9 mouse cellular contexts compared by ENCODE assay signal in the genomic region with DNA sequence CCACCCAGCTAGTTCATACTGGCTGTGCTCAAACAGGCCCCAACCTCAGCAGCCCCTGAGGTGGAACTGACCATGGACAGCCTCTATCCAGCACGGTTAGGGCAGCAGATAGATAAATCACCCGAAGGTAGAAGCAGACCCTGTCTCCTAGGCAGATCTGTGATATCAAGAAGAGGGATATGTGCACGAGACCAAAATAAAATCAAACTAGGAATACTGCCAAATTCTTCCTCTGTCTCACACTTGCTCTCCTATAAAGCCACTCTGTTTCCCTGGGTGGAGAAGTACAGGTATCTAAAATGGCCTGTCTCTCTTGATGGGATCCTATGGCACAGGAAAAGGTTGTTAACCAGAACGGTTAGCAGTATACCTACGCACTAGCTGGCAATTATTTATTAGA. TPM values are rescaled to one million over a fixed set of nuclear protein-coding genes. Genes with fewer than 3 reads are reported as not detected.
DNase-seq lines count a peak whose midpoint lies in the region; ATAC-seq lines count a peak whose summit lies in the region.
"Had no signal": no experiment of that assay in that cellular context is flagged by ENCODE, and none has a peak within 500 bp of the region (broad histone marks: within the 10 kb centered on the region; RNA-seq: fewer than 3 reads in every experiment).

No protein-coding gene starts in this region.

- H3K27me3 ChIP-seq in hindbrain, embryonic 13.5 days, result 0 out of 2 replicates have a peak, but pooled peaks cover 4% of the 10 kb centered on the region
- no peaks in the 10 kb centered on the region for H3K27me3 ChIP-seq in hindbrain, embryonic 11.5 days (ENCODE audit: control insufficient read depth, insufficient read depth, low read length)
- no peaks in the 10 kb centered on the region for H3K27me3 ChIP-seq in neural tube, embryonic 13.5 days
- H3K27me3 ChIP-seq in limb, embryonic 15.5 days, result peaks cover under 1% of the 10 kb centered on the region; the same call in 1 of the 2 replicates

- H3K9ac ChIP-seq in hindbrain, embryonic 13.5 days, result no peak overlapping the region
- H3K9ac ChIP-seq in hindbrain, embryonic 11.5 days (ENCODE audit: low read depth, low read length), result no peak overlapping the region
- H3K9ac ChIP-seq in neural tube, embryonic 13.5 days, result no peak overlapping the region; the same call in 1 of the 2 replicates
- no peak overlapping the region for H3K9ac ChIP-seq in limb, embryonic 15.5 days

- H3K36me3 ChIP-seq in hindbrain, embryonic 13.5 days, result no peaks in the 10 kb centered on the region
- no peaks in the 10 kb centered on the region for H3K36me3 ChIP-seq in hindbrain, embryonic 11.5 days (ENCODE audit: control insufficient read depth, insufficient read depth, low read length)
- no peaks in the 10 kb centered on the region for H3K36me3 ChIP-seq in neural tube, embryonic 13.5 days
- H3K36me3 ChIP-seq in limb, embryonic 15.5 days, result no peaks in the 10 kb centered on the region

- H3K9me3 ChIP-seq in hindbrain, embryonic 13.5 days, result no peaks in the 10 kb centered on the region
- no peaks in the 10 kb centered on the region for H3K9me3 ChIP-seq in hindbrain, embryonic 11.5 days (ENCODE audit: control insufficient read depth, low read length)
- H3K9me3 ChIP-seq in neural tube, embryonic 13.5 days, result no peaks in the 10 kb centered on the region
- H3K9me3 ChIP-seq in limb, embryonic 15.5 days, result no peaks in the 10 kb centered on the region

- no peak overlapping the region for H3K4me3 ChIP-seq in hindbrain, embryonic 13.5 days
- H3K4me3 ChIP-seq in hindbrain, embryonic 11.5 days (ENCODE audit: low read depth, low read length), result no peak overlapping the region
- no peak overlapping the region for H3K4me3 ChIP-seq in neural tube, embryonic 13.5 days
- H3K4me3 ChIP-seq in limb, embryonic 15.5 days, result no peak overlapping the region

- DNase-seq in hindbrain, embryonic 11.5 days (ENCODE audit: low spot score), result no peak
- DNase-seq in neural tube, embryonic 10.5 days (ENCODE audit: extremely low spot score, low spot score), result no peak
- no peak for DNase-seq in yolk sac, embryonic 10.5 days (ENCODE audit: low spot score)
- no peak for DNase-seq in layer of hippocampus, postnatal 36 days
- DNase-seq: right cerebral cortex, postnatal 4 days; thymus, postnatal 25 days had no signal

- peak overlapping the region; percentile 98 for H3K4me2 ChIP-seq in hindbrain, embryonic 13.5 days
- H3K4me2 ChIP-seq in hindbrain, embryonic 11.5 days (replicated peaks; ENCODE audit: low read depth, low read length), result no peak overlapping the region
- H3K4me2 ChIP-seq in neural tube, embryonic 13.5 days, result peak overlapping the region; percentile 99
- peak overlapping the region; percentile 88; the same call in 1 of the 2 replicates for H3K4me2 ChIP-seq in limb, embryonic 15.5 days

- no peak overlapping the region for H3K27ac ChIP-seq in hindbrain, embryonic 13.5 days
- no peak overlapping the region for H3K27ac ChIP-seq in hindbrain, embryonic 11.5 days (ENCODE audit: low read depth, low read length)
- no peak overlapping the region; the same call in 1 of the 2 replicates for H3K27ac ChIP-seq in neural tube, embryonic 13.5 days (replicated peaks)
- H3K27ac ChIP-seq in limb, embryonic 15.5 days, result no peak overlapping the region; the same call in 1 of the 2 replicates

- 81% methylated on average over 5 of the region's 5 CpGs for WGBS in hindbrain, embryonic 13.5 days
- WGBS in hindbrain, embryonic 11.5 days, result 83% methylated on average over 5 of the region's 5 CpGs
- 79% methylated on average over 5 of the region's 5 CpGs for WGBS in neural tube, embryonic 13.5 days
- 59% methylated on average over 5 of the region's 5 CpGs for WGBS in limb, embryonic 15.5 days

- peaks cover 37% of the 10 kb centered on the region for H3K4me1 ChIP-seq in hindbrain, embryonic 13.5 days (replicated peaks)
- peaks cover 7% of the 10 kb centered on the region; the same call in 1 of the 2 replicates for H3K4me1 ChIP-seq in hindbrain, embryonic 11.5 days (replicated peaks; ENCODE audit: control insufficient read depth, insufficient read depth, low read length)
- peaks cover 26% of the 10 kb centered on the region for H3K4me1 ChIP-seq in neural tube, embryonic 13.5 days (replicated peaks)
- peaks cover 35% of the 10 kb centered on the region for H3K4me1 ChIP-seq in limb, embryonic 15.5 days

- no peak for ATAC-seq in hindbrain, embryonic 13.5 days (ENCODE audit: low FRiP score)
- no peak for ATAC-seq in hindbrain, embryonic 11.5 days (ENCODE audit: low FRiP score)
- ATAC-seq in neural tube, embryonic 13.5 days (ENCODE audit: low read depth), result no peak
- no peak for ATAC-seq in limb, embryonic 15.5 days (ENCODE audit: insufficient number of reproducible peaks, low FRiP score, low TSS enrichment, low read depth)

RNA-seq across cellular contexts. Expression of gene Nrp1, which starts 2.2 kb away (rescaled TPM):
- 82.5 and 90.4 TPM in 2 replicates for polyA plus RNA-seq in hindbrain, embryonic 13.5 days (2015; fragmentation: Nextera tagmentation; extraction: Ambion mirVana)
- polyA plus RNA-seq in hindbrain, embryonic 11.5 days (2014; fragmentation: Nextera tagmentation; extraction: Ambion mirVana), result 29.1 and 34.3 TPM in 2 replicates
- polyA plus RNA-seq in neural tube, embryonic 13.5 days (2015; fragmentation: Nextera tagmentation; extraction: Ambion mirVana), result 149 and 151 TPM in 2 replicates
- 93.4 and 100 TPM in 2 replicates for polyA plus RNA-seq in limb, embryonic 15.5 days (2015; fragmentation: Nextera tagmentation; extraction: Ambion mirVana)
- 100 to 1,000 TPM; 109 to 121 TPM for total RNA-seq in layer of hippocampus, postnatal 36 days (2021)
